Mouse (Mus musculus) urinary bladder, postnatal 25 days (tissue): Measurements from ENCODE around the gene Aldoc.

Experiments used
- DNase-seq: peaks from one replicate; pipeline ENCODE4 v3.0.0; 2022; ENCODE audit warnings: low spot score

Aldoc gene

GRCm38 (mm10) chr11:78363309-78364007 is 40.7 kb downstream of the Aldoc start:
- no peak for DNase-seq

DNA sequence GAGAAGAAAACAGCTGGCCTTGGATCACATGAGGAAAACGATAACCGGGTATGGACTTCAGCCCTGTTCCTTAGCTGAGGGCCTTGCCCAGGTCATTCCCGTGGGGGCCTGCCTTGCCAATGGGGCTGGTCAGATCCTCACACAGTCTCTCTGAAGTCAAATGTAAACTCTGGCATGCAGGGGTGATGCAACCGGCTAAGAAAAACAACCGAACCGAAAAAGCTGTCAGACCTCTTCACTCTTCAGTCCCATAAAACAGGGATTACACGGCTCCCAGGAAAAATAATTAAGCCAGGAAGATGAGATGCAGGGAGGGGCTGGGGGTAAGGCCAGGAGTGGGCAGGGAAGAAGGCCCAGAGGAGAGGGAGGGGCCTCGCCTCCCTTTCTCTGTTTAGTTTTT is 41.3 kb downstream of the Aldoc start:
- no peak for DNase-seq

DNA sequence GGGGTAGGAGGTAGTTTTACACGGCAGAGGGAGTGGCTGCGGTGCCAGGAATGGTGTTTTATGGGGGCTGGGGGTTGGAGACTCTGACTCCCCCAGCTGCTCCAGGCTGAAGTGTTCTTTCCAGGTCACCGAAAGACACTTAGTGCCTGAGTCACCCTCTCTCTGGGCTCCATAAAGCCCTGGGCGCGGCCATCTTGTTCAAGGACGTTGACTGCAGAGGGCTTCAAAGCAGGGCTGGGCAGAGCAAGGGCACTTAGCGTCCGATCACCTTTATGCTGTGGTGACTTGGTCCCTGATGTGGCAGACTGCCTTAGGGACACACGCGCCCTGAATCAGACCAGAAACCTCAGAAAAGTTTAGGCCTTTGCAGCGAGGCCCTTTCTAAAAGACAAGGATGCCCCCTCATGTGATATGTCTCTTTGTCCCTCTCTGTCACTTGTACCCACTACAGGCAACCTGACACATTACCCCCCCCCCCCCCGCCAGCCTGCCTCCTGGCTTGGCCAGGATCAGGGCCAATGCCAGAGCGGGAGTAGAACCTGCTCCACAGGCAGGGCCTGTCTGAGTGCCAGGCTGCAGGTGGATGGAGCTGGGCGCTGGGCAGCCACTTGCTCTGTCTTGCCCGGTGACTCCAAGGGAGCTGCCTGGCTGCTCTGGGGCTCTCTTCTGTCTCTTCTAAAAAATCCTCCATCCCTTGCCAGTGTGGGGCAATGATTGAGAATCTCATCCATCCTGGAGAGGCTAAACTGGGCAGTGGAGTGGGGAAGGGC is 44.9 kb downstream of the Aldoc start:
- peak; percentile 53 for DNase-seq

DNA sequence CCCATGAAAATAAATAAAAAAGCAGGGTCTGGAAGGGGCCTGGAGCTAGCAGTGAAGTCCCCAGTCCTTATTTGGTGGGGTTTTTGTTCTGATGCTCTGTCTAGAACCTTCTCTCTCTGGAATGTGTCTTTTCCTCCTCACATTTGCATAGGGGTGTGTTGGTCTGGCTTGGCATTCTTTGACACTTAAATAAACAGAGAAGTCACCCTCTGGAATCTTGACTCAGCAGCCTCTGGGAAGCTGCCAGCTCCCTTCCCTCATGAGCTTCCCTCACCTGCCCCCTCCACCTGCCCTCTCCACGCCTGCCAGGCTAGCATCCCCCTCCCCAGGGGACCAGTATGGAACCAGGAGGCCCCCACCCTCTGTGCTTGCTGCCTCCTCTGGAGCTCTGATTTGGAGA is 47.6 kb downstream of the Aldoc start:
- no peak for DNase-seq

GRCm38 (mm10) chr11:78371711-78372110 is 48.9 kb downstream of the Aldoc start:
- no peak for DNase-seq

DNA sequence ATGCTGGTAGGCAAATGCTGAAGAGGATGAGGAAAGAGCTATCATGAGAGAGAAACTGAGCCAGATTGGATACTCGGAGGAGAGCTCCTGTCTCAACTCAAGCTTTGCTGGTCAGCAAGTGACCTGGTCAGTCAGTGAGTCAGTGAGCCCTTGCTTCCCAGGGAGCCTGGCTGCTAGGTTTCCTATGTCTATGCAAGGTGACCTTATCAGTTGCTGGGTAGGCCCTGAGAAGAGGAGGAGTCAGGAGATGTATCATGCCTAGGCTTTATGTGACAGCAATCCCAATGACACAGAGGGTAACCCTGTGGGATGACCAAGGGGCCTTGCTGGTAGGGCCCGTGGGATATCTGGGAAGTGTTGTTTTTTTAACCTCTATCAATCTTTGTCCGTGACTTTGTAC is 49.4 kb downstream of the Aldoc start:
- no peak for DNase-seq

GRCm38 (mm10) chr11:78372610-78373009 is 49.8 kb downstream of the Aldoc start:
- no peak for DNase-seq

DNA sequence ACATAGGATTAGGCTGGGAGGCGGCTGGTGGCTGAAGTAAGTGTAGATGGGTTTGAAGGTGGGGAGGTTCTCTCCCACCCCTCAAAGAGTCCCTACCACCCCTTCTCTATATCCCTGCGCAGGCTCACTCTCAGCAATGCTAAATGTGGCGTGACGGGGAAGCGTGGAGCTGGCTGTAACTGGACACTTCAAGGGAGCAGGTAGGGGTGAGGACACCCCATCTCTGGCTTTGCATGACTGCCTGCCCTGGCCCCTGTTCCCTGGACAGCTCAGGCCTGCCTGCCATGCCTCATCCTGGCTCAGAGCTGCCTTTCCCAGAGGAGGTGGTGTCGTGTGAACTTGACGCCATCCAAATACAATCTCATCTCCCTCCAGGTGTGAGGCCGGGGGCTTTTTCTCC is 51.4 kb downstream of the Aldoc start:
- DNase-seq, result no peak
